Mouse (Mus musculus) liver, postnatal 0 days (tissue): Measurements from ENCODE around the gene Ppp1r15a. TPM values are rescaled to one million over a fixed set of nuclear protein-coding genes. Genes with fewer than 3 reads are reported as not detected.

Source experiments
- ATAC-seq: fragments of 200-750 bp; cut with Nextera tagmentation; 2 replicates; pipeline ENCODE4 v1.8.0; 2017; ENCODE audit warnings: mild to moderate bottlenecking, moderate library complexity
- DNase-seq: peaks from one replicate; pipeline ENCODE4 v3.0.0-alpha.2; 2016
- H3K27ac ChIP-seq: fragments of 300-500 bp; sonication (generic); 2 replicates; pipeline ENCODE4 v1.5.1; 2014; ENCODE audit warnings: antibody characterized with exemption, moderate library complexity, mild to moderate bottlenecking, low read depth
- H3K27me3 ChIP-seq: fragments of 300-500 bp; sonication (generic); 2 replicates; pipeline ENCODE4 v1.6.1; 2014; ENCODE audit warnings: low read length, control low read depth, mixed read lengths; ENCODE audit not compliant: insufficient read depth
- H3K36me3 ChIP-seq: fragments of 300-500 bp; sonication (generic); replicated peaks from 2 replicates; pipeline ENCODE4 v1.6.1; 2014; ENCODE audit warnings: mild to moderate bottlenecking, control low read depth, low read length, moderate library complexity, mixed read lengths; ENCODE audit not compliant: insufficient read depth
- H3K4me1 ChIP-seq: fragments of 300-500 bp; sonication (generic); 2 replicates; pipeline ENCODE4 v1.6.1; 2014; ENCODE audit warnings: antibody characterized with exemption, mild to moderate bottlenecking, control low read depth; ENCODE audit not compliant: insufficient read depth
- H3K4me2 ChIP-seq: fragments of 300-500 bp; sonication (generic); 2 replicates; pipeline ENCODE4 v1.6.1; 2014; ENCODE audit warnings: low read depth, mild to moderate bottlenecking, low read length, moderate library complexity, mixed read lengths
- H3K4me3 ChIP-seq: fragments of 300-500 bp; sonication (generic); 2 replicates; pipeline ENCODE4 v1.5.1; 2014; ENCODE audit warnings: low read depth, low read length
- H3K9ac ChIP-seq: fragments of 300-500 bp; sonication (generic); replicated peaks from 2 replicates; pipeline ENCODE4 v1.6.1; 2014; ENCODE audit warnings: mild to moderate bottlenecking, moderate library complexity
- H3K9me3 ChIP-seq: fragments of 300-500 bp; sonication (generic); 2 replicates; pipeline ENCODE4 v1.6.1; 2016; ENCODE audit warnings: mild to moderate bottlenecking, control low read depth, low read length, mixed read lengths
- CTCF ChIP-seq: sonication (generic); IDR thresholded peaks from 2 replicates; pipeline ENCODE4 v1.5.1; 2016; ENCODE audit warnings: antibody characterized with exemption, low read depth
- EP300 ChIP-seq: IDR thresholded peaks from 2 replicates; pipeline ENCODE4 v1.6.1; 2016; ENCODE audit warnings: antibody characterized with exemption, low read depth, mild to moderate bottlenecking
- WGBS: fragments of 180-500 bp; shearing (Covaris S2); extraction: QIAGEN DNeasy Blood & Tissue Kit; methylation state at CpG from one replicate; pipeline ENCODE4 v1.1.7; 2014; ENCODE audit not compliant: insufficient replicate concordance; 5-methylcytosine and 5-hydroxymethylcytosine counted together
- polyA plus RNA-seq: library from polyadenylated mRNA; unstranded; fragments of >200 nt; fragmentation: Nextera tagmentation; extraction: Ambion mirVana; gene quantifications from 2 replicates; pipeline ENCODE4 v1.2.1, GENCODE M21; 2015

Gene Ppp1r15a
- polyA plus RNA-seq, result 104 and 113 TPM in 2 replicates

DNA sequence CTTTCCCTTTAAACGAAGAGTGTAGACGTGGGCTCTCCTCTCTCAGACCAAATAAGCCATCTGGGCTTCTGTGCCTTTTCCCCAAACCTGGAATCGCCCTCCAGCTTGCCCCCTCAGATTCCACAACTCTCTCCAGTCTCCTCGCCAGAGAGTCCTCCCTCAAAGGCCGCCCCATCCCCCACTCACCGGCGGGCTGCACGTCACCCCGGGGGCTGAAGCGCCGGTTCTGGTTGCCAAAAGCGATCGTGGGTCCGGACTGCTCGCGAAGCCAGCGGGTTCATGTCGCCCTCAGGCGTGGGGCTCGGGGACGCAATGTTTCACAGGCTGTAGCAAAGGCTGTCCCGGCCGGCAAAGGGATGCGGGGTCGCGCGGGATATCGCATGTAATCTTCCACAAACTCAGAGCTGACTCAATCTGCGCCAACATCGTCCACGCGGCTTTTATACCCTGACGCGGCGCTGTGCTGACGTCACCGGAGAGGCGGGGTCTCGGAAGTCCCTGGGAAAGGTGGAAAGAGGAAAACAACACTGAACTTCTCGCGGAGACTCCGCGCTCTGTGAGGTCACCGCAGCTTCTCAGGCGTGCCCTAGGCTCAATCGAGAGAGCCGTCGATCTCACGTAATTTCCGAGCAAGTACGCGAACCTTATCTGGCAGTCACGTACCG, at the start of gene Ppp1r15a, which contains the start of gene Plekha4:
Gene Ppp1r15a, minus strand, starts transcription at position 460 of the 665 bp plus-strand sequence.
Gene Plekha4, plus strand, starts transcription at position 522 of the 665 bp plus-strand sequence.
- TF ChIP-seq CTCF (0 out of 2 replicates have a peak, but pooled peaks have one; percentile 7), EP300 (peak; percentile 58)
- Histone ChIP-seq H3K4me1 (peaks cover 30% of the 10 kb centered on the region), H3K27me3 (no peaks in the 10 kb centered on the region), H3K4me2 (peak within 1 kb of the TSS; percentile 73), H3K27ac (peak within 1 kb of the TSS; percentile 98), H3K4me3 (peak within 1 kb of the TSS; percentile 86), H3K9ac (peak within 1 kb of the TSS; percentile 96), H3K9me3 (no peaks in the 10 kb centered on the region), H3K36me3 (peaks cover 23% of the 10 kb centered on the region)
- DNase-seq, result peak; percentile 97
- under 1% methylated on average over 54 of the region's 54 CpGs for WGBS
- peak; percentile 84 for ATAC-seq

- H3K9me3 ChIP-seq, result no peaks in the 10 kb centered on the region
- ATAC-seq (peak; percentile 75), DNase-seq (peak; percentile 67)
- peak overlapping the region; percentile 70 for H3K9ac ChIP-seq
- TF ChIP-seq CTCF (no peak), EP300 (peak; percentile 54; the same call in 1 of the 2 replicates)
- WGBS, result 61% methylated on average over 15 of the region's 15 CpGs
- H3K4me3 ChIP-seq, result peak overlapping the region; percentile 54
- peak overlapping the region; percentile 55 for H3K4me2 ChIP-seq
- H3K36me3 ChIP-seq, result peaks cover 6% of the 10 kb centered on the region
- H3K4me1 ChIP-seq, result peaks cover 30% of the 10 kb centered on the region
- H3K27ac ChIP-seq, result peak overlapping the region; percentile 81
- no peaks in the 10 kb centered on the region for H3K27me3 ChIP-seq
Measured at GRCm38 (mm10) chr7:45574472-45575379, 48.7 kb upstream of the Ppp1r15a start.

DNA sequence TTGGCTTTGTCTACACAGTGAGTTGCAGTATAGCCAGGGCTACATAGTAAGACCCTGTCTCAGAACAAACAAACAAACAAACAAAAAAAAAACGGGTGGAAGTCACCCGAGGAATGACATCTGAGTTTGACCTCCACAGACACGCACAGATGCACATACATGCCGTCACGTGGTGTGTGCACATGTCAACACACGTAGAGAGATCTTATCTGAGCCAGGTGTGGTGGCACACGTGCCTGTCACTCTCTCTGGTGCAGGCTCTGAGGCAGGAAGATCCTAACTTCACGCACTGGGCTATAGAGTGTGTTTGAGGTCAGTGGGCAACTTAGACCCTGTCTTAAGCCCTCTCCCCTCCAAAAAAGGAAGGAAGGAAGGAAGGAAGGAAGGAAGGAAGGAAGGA, 47.9 kb upstream of the Ppp1r15a start:
- 58% methylated on average over 8 of the region's 8 CpGs for WGBS
- peak overlapping the region; percentile 81 for H3K27ac ChIP-seq
- H3K27me3 ChIP-seq, result no peaks in the 10 kb centered on the region
- H3K9ac ChIP-seq, result peak overlapping the region; percentile 70
- TF ChIP-seq CTCF (no peak), EP300 (no peak)
- H3K36me3 ChIP-seq, result peaks cover 6% of the 10 kb centered on the region
- H3K4me1 ChIP-seq, result peaks cover 36% of the 10 kb centered on the region
- ATAC-seq, result peak; percentile 43
- no peaks in the 10 kb centered on the region for H3K9me3 ChIP-seq
- H3K4me2 ChIP-seq, result peak overlapping the region; percentile 55
- peak; percentile 56 for DNase-seq
- peak overlapping the region; percentile 54 for H3K4me3 ChIP-seq

- 19% methylated on average over 1 of the region's 1 CpGs for WGBS
- no peak for DNase-seq
- H3K9ac ChIP-seq, result 0 out of 2 replicates have a peak overlapping the region, but pooled peaks have one; percentile 67
- peaks cover 2% of the 10 kb centered on the region; the same call in 1 of the 2 replicates for H3K36me3 ChIP-seq
- H3K4me1 ChIP-seq, result peaks cover 53% of the 10 kb centered on the region
- H3K27ac ChIP-seq, result peak overlapping the region; percentile 64; the same call in 1 of the 2 replicates
- peak overlapping the region; percentile 75 for H3K4me2 ChIP-seq
- H3K9me3 ChIP-seq, result no peaks in the 10 kb centered on the region
- ATAC-seq, result no peak
- no peaks in the 10 kb centered on the region for H3K27me3 ChIP-seq
- no peak for TF ChIP-seq EP300
- H3K4me3 ChIP-seq, result no peak overlapping the region
Measured at GRCm38 (mm10) chr7:45571966-45572365, 45.9 kb upstream of the Ppp1r15a start.

DNA sequence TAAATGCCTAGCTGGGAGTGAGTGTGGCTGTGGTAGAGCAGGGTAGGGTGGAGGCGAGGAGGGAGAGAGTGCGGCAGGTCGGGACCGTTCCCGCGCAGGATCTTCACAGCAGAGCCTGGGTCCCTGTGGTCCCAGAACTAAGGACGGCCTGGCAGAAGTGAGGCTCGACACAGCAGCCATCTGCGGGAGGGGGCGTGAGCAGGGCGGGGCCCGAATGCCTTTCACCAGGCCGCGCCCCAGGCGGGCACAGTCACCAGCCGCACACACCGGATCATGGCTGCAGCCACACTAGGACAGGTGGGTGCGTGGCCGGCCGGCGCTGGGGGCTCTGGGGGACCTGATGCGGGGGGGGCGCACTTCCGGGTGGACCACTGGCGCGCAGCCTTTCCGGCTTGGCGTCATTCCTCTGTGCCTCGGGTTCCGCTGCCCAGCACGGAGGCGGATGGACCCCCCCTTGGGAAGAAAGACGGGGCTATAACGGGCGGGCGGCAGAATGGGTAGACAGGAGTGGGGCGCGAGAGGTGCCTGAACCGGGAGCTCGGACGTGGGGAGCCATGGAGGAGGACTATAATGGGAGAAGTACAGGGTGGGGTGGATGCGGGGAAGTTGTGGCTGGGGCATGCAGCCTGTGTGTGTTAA, 44.2 kb upstream of the Ppp1r15a start, which contains the start of gene Bcat2:
Gene Bcat2, plus strand, starts transcription at position 51 of the 639 bp plus-strand sequence.
- Histone ChIP-seq H3K4me3 (peak within 1 kb of the TSS; percentile 60), H3K27ac (peak within 1 kb of the TSS; percentile 95), H3K36me3 (no peaks in the 10 kb centered on the region; the same call in 1 of the 2 replicates), H3K27me3 (no peaks in the 10 kb centered on the region), H3K9ac (peak within 1 kb of the TSS; percentile 67), H3K4me1 (peaks cover 54% of the 10 kb centered on the region), H3K4me2 (peak within 1 kb of the TSS; percentile 75), H3K9me3 (no peaks in the 10 kb centered on the region)
- 6% methylated on average over 40 of the region's 42 CpGs for WGBS
- peak; percentile 8 for ATAC-seq
- no peak for TF ChIP-seq EP300
- no peak for TF ChIP-seq CTCF
- peak; percentile 88 for DNase-seq
